8 mouse cellular contexts compared by ENCODE assay signal in the genomic region with DNA sequence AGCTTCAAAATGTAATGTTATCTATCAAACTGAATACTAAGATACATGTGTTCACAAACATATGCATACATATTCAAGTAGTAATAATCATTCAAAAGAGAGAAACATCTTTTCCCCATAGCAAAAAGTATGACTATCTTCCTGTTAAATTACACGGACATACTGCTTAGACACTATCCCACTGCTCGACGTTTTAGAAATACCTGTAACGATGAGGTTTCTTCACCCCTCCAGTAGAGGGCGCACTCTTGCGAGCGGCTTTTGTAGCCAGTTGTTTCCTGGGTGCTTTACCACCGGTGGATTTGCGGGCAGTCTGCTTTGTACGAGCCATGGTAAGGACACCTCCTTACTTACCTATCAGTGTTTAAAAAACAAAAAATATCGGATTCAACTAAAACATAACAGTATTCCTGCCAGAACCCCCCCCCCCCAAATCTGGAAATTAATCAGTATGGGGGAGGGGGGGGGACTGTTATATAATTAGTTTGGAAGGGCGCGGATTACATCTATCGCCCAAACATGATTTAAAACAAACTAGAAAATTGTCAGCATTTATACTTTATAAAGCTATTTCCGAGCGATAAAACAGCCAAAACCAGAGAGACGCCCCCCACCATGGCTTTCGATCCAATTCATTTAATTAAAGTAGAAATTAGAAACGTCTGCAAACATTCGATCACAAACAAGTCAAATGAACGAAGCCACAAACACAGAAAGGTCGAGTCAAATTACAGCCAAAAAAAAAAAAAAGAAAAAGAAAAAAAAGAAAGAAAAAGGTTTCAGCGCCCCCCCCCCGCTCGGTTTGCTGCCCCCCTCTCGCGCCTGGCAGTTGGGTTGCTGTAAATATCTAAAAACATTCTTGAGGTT. TPM values are rescaled to one million over a fixed set of nuclear protein-coding genes. Genes with fewer than 3 reads are reported as not detected.
DNase-seq lines count a peak whose midpoint lies in the region; ATAC-seq and TF ChIP-seq lines count a peak whose summit lies in the region.

No protein-coding gene starts in this region.

- H3K27ac ChIP-seq in cortical plate, adult 2 months (ENCODE audit: insufficient read depth, low read length), result peak overlapping the region; percentile 98

- peak; percentile 37; the same call in 1 of the 2 replicates for TF ChIP-seq CTCF in cortical plate, adult 2 months (IDR thresholded peaks at IDR 0.05; ENCODE audit: extremely low read depth, insufficient read depth, low read length)

- peak; percentile 10 for ATAC-seq in inflammation-experienced regulatory T-cells, adult 6 months

- peaks cover 9% of the 10 kb centered on the region for H3K4me1 ChIP-seq in cortical plate, adult 2 months (ENCODE audit: control insufficient read depth, insufficient read depth, low read length)

- peak; percentile 25 to 50 for DNase-seq in heart, adult 18-20 months
- no peak for DNase-seq in heart, postnatal 4 days
- DNase-seq in CD4-positive helper T cell, adult 2 months (ENCODE audit: low read depth, low spot score), result peak; percentile 71
- DNase-seq in lung, postnatal 10 days, result peak; percentile 27
- no peak for DNase-seq in yolk sac, embryonic 10.5 days (ENCODE audit: low spot score)
- DNase-seq in cerebellum, adult 11-12 months, result no peak

- peak overlapping the region; percentile 96 for H3K4me3 ChIP-seq in cortical plate, adult 2 months (ENCODE audit: insufficient read depth, low read length)

- TF ChIP-seq POLR2A in cortical plate, adult 2 months (IDR thresholded peaks at IDR 0.05; ENCODE audit: extremely low read depth, insufficient read depth, low read length), result no peak

RNA-seq across cellular contexts. Expression of gene H3f3a, which starts 1.9 kb away (rescaled TPM):
- total RNA-seq in heart, adult 18-20 months (2021), result 100 to 1,000 TPM; 363 to 405 TPM
- 1,000 to 10,000 TPM in 1 of 2 experiments, 100 to 1,000 TPM in 1; 959 to 1,008 TPM for total RNA-seq in heart, postnatal 4 days (2021)
- 334 and 359 TPM in 2 replicates for polyA plus RNA-seq in cortical plate, adult 2 months (2012; rRNA removed)
- polyA plus RNA-seq in inflammation-experienced regulatory T-cells, adult 6 months (2017; shearing (Covaris generic)), result 100 to 1,000 TPM; 553 to 843 (median 762) TPM

RNA-seq across cellular contexts. Expression of gene Sde2, which starts 39.1 kb away (rescaled TPM):
- 10 to 100 TPM; 10.1 to 11.4 TPM for total RNA-seq in heart, adult 18-20 months (2021)
- total RNA-seq in heart, postnatal 4 days (2021), result 10 to 100 TPM; 17.7 to 19.8 TPM
- 16.1 and 16.2 TPM in 2 replicates for polyA plus RNA-seq in cortical plate, adult 2 months (2012; rRNA removed)
- 10 to 100 TPM; 33.8 to 42.9 (median 37.5) TPM for polyA plus RNA-seq in inflammation-experienced regulatory T-cells, adult 6 months (2017; shearing (Covaris generic))

Comparison
In these comparisons a context has a peak if more than half of its experiments do, and no peak if none do; other contexts are left out.
1. DNase-seq: peak in heart, adult 18-20 months (2 of 2), CD4-positive helper T cell, adult 2 months (single experiment) and lung, postnatal 10 days (single experiment); none in heart, postnatal 4 days (single experiment), yolk sac, embryonic 10.5 days (single experiment) and cerebellum, adult 11-12 months (single experiment).